Mouse (Mus musculus): Measurements from ENCODE around the gene Tnfaip2.

DNA sequence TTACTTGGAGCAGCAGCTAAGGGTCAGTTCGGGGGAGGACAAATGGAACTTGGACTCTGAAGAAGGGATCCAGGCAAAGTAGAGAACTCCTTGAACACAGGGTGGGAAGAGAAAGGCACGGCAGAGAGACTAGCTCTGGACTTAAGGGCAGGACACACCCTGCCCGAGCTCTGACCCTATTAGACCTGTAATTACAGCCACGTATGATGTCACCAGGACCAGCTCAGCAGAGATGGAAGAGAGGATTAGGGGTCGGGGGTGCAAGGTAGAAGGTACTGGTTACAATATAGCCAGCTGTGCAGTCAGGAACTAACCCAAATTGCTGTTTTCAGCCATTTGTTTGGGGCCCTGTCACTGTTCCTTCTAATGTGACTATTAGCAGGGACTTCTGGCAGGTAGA is 19.4 kb upstream of the Tnfaip2 start:
- no peak for TF ChIP-seq FLI1 (IDR thresholded peaks at IDR 0.05; ENCODE audit: low read length)
- TF ChIP-seq GATA1 (IDR thresholded peaks at IDR 0.05; ENCODE audit: borderline replicate concordance, low read length): no peak
